Mouse (Mus musculus): ENCODE data around the gene Tmem102. TPM values are rescaled to one million over a fixed set of nuclear protein-coding genes. Genes with fewer than 3 reads are reported as not detected.

Gene Tmem102
- polyA plus RNA-seq, 1 experiment, result 0.32 TPM

DNA sequence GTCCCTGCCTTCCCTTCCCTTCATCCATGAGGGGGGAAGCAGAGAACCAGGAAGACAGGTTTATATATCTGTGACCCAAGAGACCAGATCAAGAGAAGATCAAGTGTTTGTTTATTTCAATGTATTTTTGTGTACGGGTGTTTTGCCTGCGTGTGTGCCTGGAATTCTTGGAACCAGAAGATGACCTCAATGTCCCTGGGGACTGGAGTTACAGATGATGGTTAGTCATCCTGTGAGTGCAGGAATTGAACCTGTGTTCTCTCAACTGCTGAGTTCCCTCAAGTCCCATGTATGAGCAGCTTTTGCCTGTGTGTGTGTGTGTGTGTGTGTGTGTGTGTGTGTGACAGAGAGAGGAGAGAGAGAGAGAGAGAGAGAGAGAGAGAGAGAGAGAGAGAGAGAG lies 2.2 kb upstream of the Tmem102 start:
- H3K4me3 ChIP-seq (ENCODE audit: insufficient read depth, poor library complexity, severe bottlenecking), result no peak overlapping the region
- no peaks in the 10 kb centered on the region for H3K79me2 ChIP-seq (ENCODE audit: control insufficient read depth, insufficient read depth)
- no peaks in the 10 kb centered on the region for H3K36me3 ChIP-seq (ENCODE audit: control insufficient read depth, insufficient read depth)
- no peaks in the 10 kb centered on the region for H3K79me3 ChIP-seq (ENCODE audit: low read depth)
- peaks cover 5% of the 10 kb centered on the region for H3K27me3 ChIP-seq (ENCODE audit: control insufficient read depth, insufficient read depth, insufficient read length)
- TF ChIP-seq MAX (IDR thresholded peaks at IDR 0.05) (no peak), CTCF (IDR thresholded peaks at IDR 0.05; ENCODE audit: control insufficient read depth, insufficient read depth, insufficient read length) (no peak), CEBPB (IDR thresholded peaks at IDR 0.05; ENCODE audit: low read depth) (no peak), MYOG (IDR thresholded peaks at IDR 0.05; ENCODE audit: control insufficient read depth, extremely low read depth, insufficient read length) (no peak), MYOD1 (IDR thresholded peaks at IDR 0.05; ENCODE audit: control insufficient read depth, insufficient read length, low read depth) (no peak)
- H3ac ChIP-seq (ENCODE audit: control insufficient read depth, insufficient read length, low read depth), result no peak overlapping the region

DNA sequence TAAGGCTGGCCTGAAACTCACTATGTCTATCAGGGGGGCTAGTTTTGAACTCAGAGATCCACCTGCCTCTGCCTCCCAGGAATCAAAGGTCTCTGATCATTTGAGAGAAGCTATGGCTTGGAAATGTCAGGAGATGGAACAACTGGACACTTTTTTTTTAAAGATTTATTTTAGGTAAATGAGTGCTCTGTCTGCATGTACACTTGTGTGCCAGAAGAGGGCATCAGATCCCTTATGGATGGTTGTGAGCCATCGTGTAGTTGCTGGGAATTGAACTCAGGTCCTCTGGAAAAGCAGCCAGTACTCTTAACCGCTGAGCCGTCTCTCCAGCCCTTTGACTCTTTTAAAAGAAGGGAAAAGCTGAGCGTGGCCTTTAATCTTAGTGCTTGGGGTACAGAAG lies 954 bp upstream of the Tmem102 start:
- no peak for TF ChIP-seq MAX (IDR thresholded peaks at IDR 0.05)

DNA sequence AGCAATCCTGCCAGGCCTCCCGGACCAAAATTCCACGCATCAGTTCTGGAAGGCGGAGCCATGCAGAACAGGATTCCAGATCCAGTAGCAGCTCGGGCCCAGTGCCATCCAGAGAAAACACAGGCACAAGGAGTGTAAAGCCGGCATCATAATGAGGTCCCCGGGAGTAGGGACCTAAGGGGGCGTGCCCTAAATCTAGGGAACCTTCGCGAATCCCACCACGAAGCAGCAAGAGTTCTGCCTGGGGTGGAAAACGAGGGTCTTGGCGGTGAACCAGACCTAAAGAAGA lies 828 bp downstream of the Tmem102 start:
- Histone ChIP-seq H3K4me3 (ENCODE audit: insufficient read depth, poor library complexity, severe bottlenecking) (no peak overlapping the region), H3K79me2 (ENCODE audit: control insufficient read depth, insufficient read depth) (no peaks in the 10 kb centered on the region), H3K27me3 (ENCODE audit: control insufficient read depth, insufficient read depth, insufficient read length) (no peaks in the 10 kb centered on the region), H3K79me3 (ENCODE audit: low read depth) (no peaks in the 10 kb centered on the region), H3ac (ENCODE audit: control insufficient read depth, insufficient read length, low read depth) (no peak overlapping the region), H3K36me3 (ENCODE audit: control insufficient read depth, insufficient read depth) (no peaks in the 10 kb centered on the region)
- TF ChIP-seq CTCF (IDR thresholded peaks at IDR 0.05; ENCODE audit: control insufficient read depth, insufficient read depth, insufficient read length), result no peak
- TF ChIP-seq MYOG (IDR thresholded peaks at IDR 0.05; ENCODE audit: control insufficient read depth, extremely low read depth, insufficient read length), result no peak
- no peak for TF ChIP-seq CEBPB (IDR thresholded peaks at IDR 0.05; ENCODE audit: low read depth)
- TF ChIP-seq FOSL1 (IDR thresholded peaks at IDR 0.05; ENCODE audit: insufficient read depth, low read length, poor library complexity, severe bottlenecking), result no peak
- no peak for TF ChIP-seq MAX (IDR thresholded peaks at IDR 0.05)

More for the DNA sequence above, 954 bp upstream of the Tmem102 start:
- no peaks in the 10 kb centered on the region for H3K36me3 ChIP-seq (ENCODE audit: control insufficient read depth, insufficient read depth)
- peaks cover 3% of the 10 kb centered on the region for H3K27me3 ChIP-seq (ENCODE audit: control insufficient read depth, insufficient read depth, insufficient read length)
- H3K79me2 ChIP-seq (ENCODE audit: control insufficient read depth, insufficient read depth), result no peaks in the 10 kb centered on the region
- no peak overlapping the region for H3K4me3 ChIP-seq (ENCODE audit: insufficient read depth, poor library complexity, severe bottlenecking)
- H3K79me3 ChIP-seq (ENCODE audit: low read depth), result no peaks in the 10 kb centered on the region
- no peak overlapping the region for H3ac ChIP-seq (ENCODE audit: control insufficient read depth, insufficient read length, low read depth)

DNA sequence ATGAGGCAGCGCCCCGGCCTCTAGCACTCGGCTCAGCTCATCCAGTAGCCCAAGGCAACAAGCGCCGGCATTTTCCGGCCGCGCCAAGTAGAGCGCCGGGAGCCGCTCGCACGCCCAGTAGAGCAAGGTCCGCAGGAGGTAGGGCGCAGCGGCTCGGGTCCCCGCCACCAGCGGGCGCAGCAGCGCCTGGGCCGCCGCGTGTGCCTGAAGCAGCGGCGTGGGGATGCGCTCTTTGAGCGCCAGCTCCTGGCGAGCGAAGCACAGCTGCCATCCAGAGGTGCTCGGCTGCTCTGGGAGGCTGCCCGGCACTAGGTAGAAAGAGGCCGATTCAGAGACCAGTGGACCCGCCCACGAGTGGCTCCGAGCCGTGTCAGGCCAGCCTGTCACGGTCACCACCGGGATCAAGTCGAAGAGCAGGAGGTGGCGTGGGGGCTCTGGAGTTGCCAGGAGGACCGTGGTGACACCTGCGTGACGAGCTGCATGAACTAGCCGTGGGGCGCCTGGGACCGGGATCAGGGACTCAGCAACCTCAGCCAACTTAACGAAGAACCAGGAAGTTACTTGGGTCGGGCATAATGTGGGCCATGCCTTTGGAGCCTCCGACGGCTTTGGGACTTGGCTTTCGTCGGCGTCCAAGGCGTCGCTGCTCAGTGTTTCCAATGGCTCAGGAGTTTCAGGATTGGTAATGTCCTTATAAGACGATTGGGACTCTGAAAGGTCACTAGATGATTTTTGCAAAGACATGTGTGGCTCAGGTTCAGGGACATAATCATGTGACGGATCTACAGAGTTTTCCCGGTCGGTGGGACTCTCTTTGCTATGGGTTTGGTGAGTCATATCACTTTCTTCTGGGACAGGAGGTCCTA lies 1.4 kb downstream of the Tmem102 start:
- no peaks in the 10 kb centered on the region for H3K79me3 ChIP-seq (ENCODE audit: low read depth)
- H3K4me3 ChIP-seq (ENCODE audit: insufficient read depth, poor library complexity, severe bottlenecking), result peak overlapping the region; percentile 26
- no peaks in the 10 kb centered on the region for H3K27me3 ChIP-seq (ENCODE audit: control insufficient read depth, insufficient read depth, insufficient read length)
- H3K79me2 ChIP-seq (ENCODE audit: control insufficient read depth, insufficient read depth), result no peaks in the 10 kb centered on the region
- H3K36me3 ChIP-seq (ENCODE audit: control insufficient read depth, insufficient read depth), result no peaks in the 10 kb centered on the region
- peak overlapping the region; percentile 67 for H3ac ChIP-seq (ENCODE audit: control insufficient read depth, insufficient read length, low read depth)
- TF ChIP-seq MYOG (IDR thresholded peaks at IDR 0.05; ENCODE audit: control insufficient read depth, extremely low read depth, insufficient read length), result no peak
- peak; percentile 97 for TF ChIP-seq CTCF (IDR thresholded peaks at IDR 0.05; ENCODE audit: control insufficient read depth, insufficient read depth, insufficient read length)
- no peak for TF ChIP-seq USF1 (IDR thresholded peaks at IDR 0.05; ENCODE audit: low read depth)
- TF ChIP-seq MAX (IDR thresholded peaks at IDR 0.05), result peak; percentile 83
- TF ChIP-seq FOSL1 (IDR thresholded peaks at IDR 0.05; ENCODE audit: insufficient read depth, low read length, poor library complexity, severe bottlenecking), result no peak

DNA sequence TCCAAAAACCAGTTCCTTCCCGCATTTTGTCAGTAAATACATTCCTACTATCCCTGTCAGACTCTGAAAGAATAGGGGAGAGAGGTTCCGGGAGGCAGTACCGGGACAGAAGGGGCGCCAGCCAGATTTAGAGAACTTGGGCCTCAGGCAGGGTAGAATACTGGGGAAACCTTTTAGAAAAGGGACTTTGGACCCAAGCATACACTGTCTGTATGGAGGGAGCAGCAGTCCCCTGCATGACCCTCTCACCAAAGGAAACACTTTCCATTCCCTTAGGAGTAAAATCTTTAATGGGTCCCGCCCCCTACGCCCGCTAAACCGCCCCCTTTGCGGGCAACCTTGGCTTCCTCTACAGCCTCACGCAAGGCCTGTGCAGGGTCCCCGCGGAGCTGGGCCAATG lies 2.1 kb downstream of the Tmem102 start:
- Histone ChIP-seq H3K27me3 (ENCODE audit: control insufficient read depth, insufficient read depth, insufficient read length) (no peaks in the 10 kb centered on the region), H3K79me3 (ENCODE audit: low read depth) (no peaks in the 10 kb centered on the region)
- no peak for TF ChIP-seq CEBPB (IDR thresholded peaks at IDR 0.05; ENCODE audit: low read depth)
- TF ChIP-seq MYOG (IDR thresholded peaks at IDR 0.05; ENCODE audit: control insufficient read depth, extremely low read depth, insufficient read length), result no peak
- no peak for TF ChIP-seq FOSL1 (IDR thresholded peaks at IDR 0.05; ENCODE audit: insufficient read depth, low read length, poor library complexity, severe bottlenecking)
- TF ChIP-seq CTCF (IDR thresholded peaks at IDR 0.05; ENCODE audit: control insufficient read depth, insufficient read depth, insufficient read length), result no peak
- TF ChIP-seq MAX (IDR thresholded peaks at IDR 0.05), result no peak
- no peak for TF ChIP-seq MYOD1 (IDR thresholded peaks at IDR 0.05; ENCODE audit: control insufficient read depth, insufficient read length, low read depth)
- no peak for TF ChIP-seq USF1 (IDR thresholded peaks at IDR 0.05; ENCODE audit: low read depth)

DNA sequence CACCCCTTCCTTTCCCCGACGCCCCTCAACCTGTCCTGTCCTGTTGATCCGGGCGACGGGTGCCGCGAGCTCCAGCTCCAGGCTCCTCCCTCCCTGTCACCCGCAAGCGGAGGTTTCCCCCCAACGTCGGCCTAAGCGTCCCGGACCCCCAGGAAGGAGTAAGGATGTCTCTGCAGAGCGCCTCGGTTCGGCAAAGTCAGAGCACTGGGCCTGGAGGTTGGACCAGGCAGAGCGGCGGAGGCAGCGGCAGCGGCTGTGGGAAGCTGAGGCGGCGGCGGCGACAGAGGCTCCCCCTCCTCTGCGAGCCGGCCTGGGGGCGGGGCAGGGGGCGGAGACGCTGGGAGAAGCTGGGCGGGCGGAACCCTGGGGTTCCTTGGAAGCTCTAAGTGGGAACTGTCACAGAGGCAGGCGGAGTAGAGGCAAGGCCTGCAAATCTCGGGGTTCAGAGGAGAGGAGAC lies 2.7 kb downstream of the Tmem102 start:
- TF ChIP-seq USF1 (IDR thresholded peaks at IDR 0.05; ENCODE audit: low read depth) (no peak), MYOG (IDR thresholded peaks at IDR 0.05; ENCODE audit: control insufficient read depth, extremely low read depth, insufficient read length) (no peak), MYOD1 (IDR thresholded peaks at IDR 0.05; ENCODE audit: control insufficient read depth, insufficient read length, low read depth) (no peak), MAX (IDR thresholded peaks at IDR 0.05) (no peak), CTCF (IDR thresholded peaks at IDR 0.05; ENCODE audit: control insufficient read depth, insufficient read depth, insufficient read length) (no peak), CEBPB (IDR thresholded peaks at IDR 0.05; ENCODE audit: low read depth) (no peak)
- Histone ChIP-seq H3K27me3 (ENCODE audit: control insufficient read depth, insufficient read depth, insufficient read length) (no peaks in the 10 kb centered on the region), H3K4me3 (ENCODE audit: insufficient read depth, poor library complexity, severe bottlenecking) (peak overlapping the region; percentile 34), H3K79me3 (ENCODE audit: low read depth) (no peaks in the 10 kb centered on the region), H3ac (ENCODE audit: control insufficient read depth, insufficient read length, low read depth) (peak overlapping the region; percentile 90), H3K79me2 (ENCODE audit: control insufficient read depth, insufficient read depth) (no peaks in the 10 kb centered on the region), H3K36me3 (ENCODE audit: control insufficient read depth, insufficient read depth) (no peaks in the 10 kb centered on the region)

More for the DNA sequence above, 2.1 kb downstream of the Tmem102 start:
- Histone ChIP-seq H3K4me3 (ENCODE audit: insufficient read depth, poor library complexity, severe bottlenecking) (peak overlapping the region; percentile 26), H3K36me3 (ENCODE audit: control insufficient read depth, insufficient read depth) (no peaks in the 10 kb centered on the region), H3K79me2 (ENCODE audit: control insufficient read depth, insufficient read depth) (no peaks in the 10 kb centered on the region), H3ac (ENCODE audit: control insufficient read depth, insufficient read length, low read depth) (peak overlapping the region; percentile 67)

All from C2C12 (cell line).